Mouse (Mus musculus) lung, postnatal 25 days (tissue): ENCODE measurements around the gene Smim17.
A peak's percentile ranks its signal among the peaks of the same experiment; 100 is the strongest.
"Not testable (repeated sequence)": the region's sequence is repeated elsewhere in the genome, so short reads cannot be mapped to it uniquely, and the experiment has no call there.

Source experiments
- DNase-seq: peaks from one replicate; pipeline ENCODE4 v3.0.0; 2022; ENCODE audit warnings: low spot score

The Smim17 gene

GRCm38 (mm10) chr7:6415442-6415787 is 16.9 kb downstream of the Smim17 start:
- DNase-seq, result no peak

DNA sequence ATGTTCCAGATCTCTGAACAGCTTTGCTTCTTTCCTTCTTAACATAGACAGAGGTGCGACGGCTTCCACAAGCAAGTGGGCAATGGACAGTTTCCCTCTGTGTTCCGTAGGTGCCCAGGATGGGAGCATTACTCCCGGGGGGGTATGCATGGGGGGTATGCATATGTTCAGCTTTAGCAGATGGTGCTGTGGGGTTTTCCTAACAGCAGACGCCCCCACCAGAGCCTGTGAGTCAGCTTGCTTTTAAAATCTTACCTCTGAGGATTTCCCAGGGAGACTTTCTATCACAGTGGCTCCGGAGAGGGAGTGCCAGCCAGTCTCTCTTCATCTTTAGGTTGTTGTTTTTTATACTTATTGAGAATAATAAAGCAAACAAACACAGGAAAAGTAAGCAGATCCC is 21.4 kb downstream of the Smim17 start:
- DNase-seq, result no peak

DNA sequence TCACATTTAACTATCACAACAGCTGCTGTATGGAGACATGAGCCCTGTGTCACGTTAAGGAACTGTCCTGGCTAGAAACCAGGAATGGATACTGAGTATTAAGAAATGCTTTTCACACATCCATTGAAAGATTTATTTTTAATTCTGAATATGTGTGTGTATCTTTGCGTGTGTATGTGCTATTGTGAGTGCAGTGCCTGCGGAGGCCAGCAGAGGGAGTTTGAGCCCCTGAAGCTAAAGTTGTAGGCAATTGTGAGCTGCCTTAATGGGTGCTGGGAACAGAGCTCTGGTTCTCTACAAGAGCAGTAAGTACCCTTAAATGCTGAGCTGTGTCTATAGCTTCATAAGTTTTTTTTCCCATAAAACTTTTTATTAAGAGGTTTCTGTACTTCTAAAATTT is 30.9 kb downstream of the Smim17 start:
- DNase-seq, result no peak

DNA sequence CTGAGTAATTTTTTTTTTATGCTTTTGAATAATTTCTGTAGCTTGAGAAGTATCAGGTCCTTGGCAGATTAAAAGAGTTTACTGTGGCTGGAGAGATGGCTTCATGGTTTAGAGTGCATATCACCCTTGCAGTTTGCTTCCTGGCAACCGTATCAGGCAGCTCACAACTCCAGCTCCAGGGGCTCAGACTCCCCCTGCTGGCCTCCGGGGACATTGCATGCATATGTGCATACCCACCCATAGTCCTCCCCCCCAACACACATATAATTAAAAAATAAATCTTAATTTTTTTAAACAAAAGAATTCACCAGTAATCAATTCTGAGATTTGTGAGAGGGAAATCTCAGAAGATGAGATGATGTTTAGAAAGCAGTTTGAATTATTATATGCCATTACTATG is 31.8 kb downstream of the Smim17 start:
- peak; percentile 13 for DNase-seq

- no peak for DNase-seq
Observed at GRCm38 (mm10) chr7:6438388-6438787, 39.9 kb downstream of the Smim17 start, which contains the start of gene Olfr1344. Olfr1344 (plus strand) TSS chr7:6438688.

- DNase-seq, result no peak
Observed at GRCm38 (mm10) chr7:6441173-6441572, 42.7 kb downstream of the Smim17 start.

DNA sequence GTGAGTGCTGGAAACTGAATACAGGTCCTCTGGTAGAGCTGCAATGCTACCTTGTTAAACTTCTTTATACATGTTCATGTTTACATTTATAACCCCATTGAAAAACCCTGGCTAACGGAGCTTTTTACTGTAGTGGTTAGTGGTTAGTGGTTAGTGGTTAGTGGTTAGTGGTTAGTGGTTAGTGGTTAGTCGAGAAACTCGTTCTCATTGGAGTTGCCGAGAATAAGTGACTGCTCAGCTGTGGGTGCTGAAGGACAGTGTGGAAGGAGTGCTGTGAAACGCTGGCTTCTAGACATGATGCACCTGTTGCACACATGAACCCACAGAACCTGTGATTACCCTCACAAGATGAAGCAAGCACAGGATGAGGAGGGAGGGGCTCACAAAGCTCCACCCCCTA is 49.3 kb downstream of the Smim17 start:
- DNase-seq, result no peak

DNA sequence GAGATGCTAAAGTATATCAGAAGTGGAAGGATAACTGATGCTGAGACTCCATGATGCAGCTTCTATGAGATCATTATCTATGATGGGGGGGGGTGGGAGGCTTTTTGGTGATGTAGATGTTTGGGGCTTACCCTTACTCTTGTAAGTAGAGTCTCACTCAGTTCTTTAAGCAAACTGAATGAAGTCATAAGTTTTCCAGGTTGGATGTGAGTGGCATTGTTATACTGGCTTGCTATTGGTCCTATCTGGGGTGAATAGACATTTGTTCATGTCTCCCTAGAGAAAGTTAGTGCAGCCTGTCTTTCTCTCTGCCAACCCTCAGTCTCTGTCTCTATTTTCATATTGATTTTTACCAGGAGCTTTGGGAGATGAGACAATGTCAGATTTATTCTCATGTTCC is 57.4 kb downstream of the Smim17 start, which contains the start of gene Olfr1336:
Gene Olfr1336 (plus strand): TSS at position 301 of the 400 bp plus-strand sequence.
- DNase-seq, result no peak

DNA sequence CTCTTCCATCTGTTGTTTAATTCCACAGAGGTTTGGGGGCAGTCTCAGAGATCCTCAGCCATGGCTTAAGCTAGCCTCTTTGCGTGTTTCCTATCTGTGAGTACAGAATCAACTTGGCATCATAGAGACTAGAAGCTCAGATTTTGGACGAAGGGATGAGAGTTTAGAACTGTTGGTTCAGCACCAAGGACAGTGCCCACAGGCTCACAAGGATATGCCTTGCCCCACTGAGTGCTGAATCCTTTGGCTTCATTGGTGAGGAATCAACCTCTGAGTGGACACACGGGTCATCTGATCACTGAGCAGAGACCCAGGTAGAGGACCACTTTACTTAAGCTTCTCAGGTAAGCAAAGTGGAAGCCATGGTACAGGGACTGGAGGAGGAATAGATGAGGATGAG is 57.9 kb downstream of the Smim17 start:
- DNase-seq, result no peak

- no peak for DNase-seq
Observed at GRCm38 (mm10) chr7:6466951-6467350, 68.4 kb downstream of the Smim17 start, which contains the start of gene Olfr1346. Olfr1346 (plus strand) TSS chr7:6467101.

GRCm38 (mm10) chr7:6477633-6478032 is 79.1 kb downstream of the Smim17 start:
- not testable (repeated sequence) for DNase-seq
